Mouse (Mus musculus): ENCODE measurements around the gene Gm10722. TPM values are rescaled to one million over a fixed set of nuclear protein-coding genes. Genes with fewer than 3 reads are reported as not detected.
"Not testable (repeated sequence)": the region's sequence is repeated elsewhere in the genome, so short reads cannot be mapped to it uniquely, and the experiment has no call there.

The Gm10722 gene
- not detected for total RNA-seq (2022)

DNA sequence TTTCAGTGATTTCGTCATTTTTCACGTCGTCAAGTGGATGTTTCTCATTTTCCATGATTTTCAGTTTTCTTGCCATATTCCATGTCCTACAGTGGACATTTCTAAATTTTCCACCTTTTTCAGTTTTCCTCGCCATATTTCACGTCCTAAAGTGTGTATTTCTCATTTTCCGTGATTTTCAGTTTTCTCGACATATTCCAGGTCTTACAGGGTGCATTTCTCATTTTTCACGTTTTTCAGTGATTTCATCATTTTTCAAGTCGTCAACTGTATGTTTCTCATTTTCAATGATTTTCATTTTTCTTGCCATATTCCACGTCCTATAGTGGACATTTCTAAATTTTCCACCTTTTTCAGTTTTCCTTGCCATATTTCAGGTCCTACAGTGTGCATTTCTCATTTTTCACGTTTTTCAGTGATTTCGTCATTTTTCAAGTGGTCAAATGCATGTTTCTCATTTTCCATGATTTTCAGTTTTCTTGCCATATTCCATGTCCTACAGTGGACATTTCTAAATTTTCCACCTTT is at the start of gene Gm10722:
Gm10722 (plus strand) TSS at position 478 of the 528 bp plus-strand sequence.
- peak; percentile 16 to 31 for DNase-seq (ENCODE audit: low spot score in 2 of 2)

DNA sequence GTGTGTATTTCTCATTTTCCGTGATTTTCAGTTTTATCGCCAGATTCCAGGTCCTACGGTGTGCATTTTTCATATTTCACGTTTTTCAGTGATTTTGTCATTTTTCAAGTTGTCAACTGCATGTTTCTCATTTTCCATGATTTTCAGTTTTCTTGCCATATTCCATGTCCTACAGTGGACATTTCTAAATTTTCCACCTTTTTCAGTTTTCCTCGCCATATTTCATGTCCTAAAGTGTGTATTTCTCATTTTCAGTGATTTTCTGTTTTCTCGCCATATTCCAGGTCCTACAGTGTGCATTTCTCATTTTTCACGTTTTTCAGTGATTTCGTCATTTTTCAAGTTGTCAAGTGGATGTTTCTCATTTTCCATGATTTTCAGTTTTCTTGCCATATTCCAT is 284 bp downstream of the Gm10722 start:
- peak; percentile 55 to 71 for DNase-seq (ENCODE audit: low spot score in 2 of 2)

DNA sequence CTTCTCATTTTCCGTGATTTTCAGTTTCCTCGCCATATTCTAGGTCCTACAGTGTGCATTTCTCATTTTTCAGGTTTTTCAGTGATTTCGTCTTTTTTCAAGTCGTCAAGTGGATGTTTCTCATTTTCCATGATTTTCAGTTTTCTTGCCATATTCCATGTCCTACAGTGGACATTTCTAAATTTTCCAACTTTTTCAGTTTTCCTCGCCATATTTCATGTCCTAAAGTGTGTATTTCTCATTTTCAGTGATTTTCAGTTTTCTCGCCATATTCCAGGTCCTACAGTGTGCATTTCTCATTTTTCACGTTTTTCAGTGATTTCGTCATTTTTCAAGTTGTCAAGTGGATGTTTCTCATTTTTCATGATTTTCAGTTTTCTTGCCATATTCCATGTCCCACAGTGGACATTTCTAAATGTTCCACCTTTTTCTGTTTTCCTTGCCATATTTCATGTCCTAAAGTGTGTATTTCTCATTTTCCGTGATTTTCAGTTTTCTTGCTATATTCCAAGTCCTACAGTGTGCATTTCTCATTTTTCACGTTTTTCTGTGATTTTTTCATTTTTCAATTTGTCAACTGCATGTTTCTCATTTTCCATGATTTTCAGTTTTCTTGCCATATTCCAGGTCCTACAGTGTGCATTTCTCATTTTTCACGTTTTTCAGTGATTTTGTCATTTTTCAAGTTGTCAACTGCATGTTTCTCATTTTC is 1.4 kb downstream of the Gm10722 start:
- DNase-seq (ENCODE audit: low spot score in 2 of 2), result peak; percentile 100

DNA sequence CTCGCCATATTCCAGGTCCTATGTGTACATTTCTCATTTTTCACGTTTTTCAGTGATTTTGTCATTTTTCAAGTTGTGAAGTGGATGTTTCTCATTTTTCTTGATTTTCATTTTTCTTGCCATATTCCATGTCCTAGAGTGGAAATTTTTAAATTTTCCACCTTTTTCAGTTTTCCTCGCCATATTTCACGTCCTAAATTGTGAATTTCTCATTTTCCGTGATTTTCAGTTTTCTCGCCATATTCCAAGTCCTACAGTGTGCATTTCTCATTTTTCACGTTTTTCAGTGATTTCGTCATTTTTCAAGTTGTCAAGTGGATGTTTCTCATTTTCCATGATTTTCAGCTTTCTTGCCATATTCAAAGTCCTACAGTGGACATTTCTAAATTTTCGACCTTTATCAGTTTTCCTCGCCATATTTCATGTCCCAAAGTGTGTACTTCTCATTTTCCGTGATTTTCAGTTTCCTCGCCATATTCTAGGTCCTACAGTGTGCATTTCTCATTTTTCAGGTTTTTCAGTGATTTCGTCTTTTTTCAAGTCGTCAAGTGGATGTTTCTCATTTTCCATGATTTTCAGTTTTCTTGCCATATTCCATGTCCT is 2.2 kb downstream of the Gm10722 start, which contains the start of gene Gm11168:
Gm11168 (plus strand) TSS at position 553 of the 603 bp plus-strand sequence.
- not testable (repeated sequence) for DNase-seq (ENCODE audit: low spot score in 2 of 2)

DNA sequence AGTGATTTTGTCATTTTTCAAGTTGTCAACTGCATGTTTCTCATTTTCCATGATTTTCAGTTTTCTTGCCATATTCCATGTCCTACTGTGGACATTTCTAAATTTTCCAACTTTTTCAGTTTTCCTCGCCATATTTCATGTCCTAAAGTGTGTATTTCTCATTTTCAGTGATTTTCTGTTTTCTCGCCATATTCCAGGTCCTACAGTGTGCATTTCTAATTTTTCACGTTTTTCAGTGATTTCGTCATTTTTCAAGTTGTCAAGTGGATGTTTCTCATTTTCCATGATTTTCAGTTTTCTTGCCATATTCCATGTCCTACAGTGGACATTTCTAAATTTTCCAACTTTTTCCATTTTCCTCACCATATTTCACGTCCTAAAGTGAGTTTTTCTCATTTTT is 5.5 kb downstream of the Gm10722 start:
- not testable (repeated sequence) for DNase-seq (ENCODE audit: low spot score in 2 of 2)

DNA sequence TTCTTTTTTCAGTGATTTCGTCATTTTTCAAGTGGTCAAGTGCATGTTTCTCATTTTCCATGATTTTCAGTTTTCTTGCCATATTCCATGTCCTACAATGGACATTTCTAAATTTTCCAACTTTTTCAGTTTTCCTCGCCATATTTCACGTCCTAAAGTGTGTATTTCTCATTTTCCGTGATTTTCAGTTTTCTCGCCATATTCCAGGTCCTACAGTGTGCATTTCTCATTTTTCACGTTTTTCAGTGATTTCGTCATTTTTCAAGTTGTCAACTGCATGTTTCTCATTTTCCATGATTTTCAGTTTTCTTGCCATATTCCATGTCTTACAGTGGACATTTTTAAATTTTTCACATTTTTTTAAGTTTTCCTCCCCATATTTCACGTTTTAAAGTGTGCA is 5.9 kb downstream of the Gm10722 start:
- DNase-seq (ENCODE audit: low spot score in 2 of 2), result peak; percentile 100

DNA sequence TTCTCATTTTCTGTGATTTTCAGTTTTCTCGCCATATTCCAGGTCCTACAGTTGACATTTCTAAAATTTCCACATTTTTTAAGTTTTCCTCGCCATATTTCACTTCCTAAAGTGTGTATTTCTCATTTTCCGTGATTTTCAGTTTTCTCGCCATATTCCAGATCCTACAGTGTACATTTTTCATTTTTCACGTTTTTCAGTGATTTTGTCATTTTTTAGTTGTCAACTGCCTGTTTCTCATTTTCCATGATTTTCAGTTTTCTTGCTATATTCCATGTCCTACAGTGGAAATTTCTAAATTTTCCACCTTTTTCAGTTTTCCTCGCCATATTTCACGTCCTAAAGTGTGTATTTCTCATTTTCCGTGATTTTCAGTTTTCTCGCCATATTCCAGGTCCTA is 6.5 kb downstream of the Gm10722 start:
- not testable (repeated sequence) for DNase-seq (ENCODE audit: low spot score in 2 of 2)

DNA sequence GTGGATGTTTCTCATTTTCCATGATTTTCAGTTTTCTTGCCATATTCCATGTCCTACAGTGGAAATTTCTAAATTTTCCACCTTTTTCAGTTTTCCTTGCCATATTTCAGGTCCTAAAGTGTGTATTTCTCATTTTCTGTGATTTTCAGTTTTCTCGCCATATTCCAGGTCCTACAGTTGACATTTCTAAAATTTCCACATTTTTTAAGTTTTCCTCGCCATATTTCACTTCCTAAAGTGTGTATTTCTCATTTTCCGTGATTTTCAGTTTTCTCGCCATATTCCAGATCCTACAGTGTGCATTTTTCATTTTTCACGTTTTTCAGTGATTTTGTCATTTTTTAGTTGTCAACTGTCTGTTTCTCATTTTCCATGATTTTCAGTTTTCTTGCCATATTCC is 8.6 kb downstream of the Gm10722 start:
- not testable (repeated sequence) for DNase-seq (ENCODE audit: low spot score in 2 of 2)

DNA sequence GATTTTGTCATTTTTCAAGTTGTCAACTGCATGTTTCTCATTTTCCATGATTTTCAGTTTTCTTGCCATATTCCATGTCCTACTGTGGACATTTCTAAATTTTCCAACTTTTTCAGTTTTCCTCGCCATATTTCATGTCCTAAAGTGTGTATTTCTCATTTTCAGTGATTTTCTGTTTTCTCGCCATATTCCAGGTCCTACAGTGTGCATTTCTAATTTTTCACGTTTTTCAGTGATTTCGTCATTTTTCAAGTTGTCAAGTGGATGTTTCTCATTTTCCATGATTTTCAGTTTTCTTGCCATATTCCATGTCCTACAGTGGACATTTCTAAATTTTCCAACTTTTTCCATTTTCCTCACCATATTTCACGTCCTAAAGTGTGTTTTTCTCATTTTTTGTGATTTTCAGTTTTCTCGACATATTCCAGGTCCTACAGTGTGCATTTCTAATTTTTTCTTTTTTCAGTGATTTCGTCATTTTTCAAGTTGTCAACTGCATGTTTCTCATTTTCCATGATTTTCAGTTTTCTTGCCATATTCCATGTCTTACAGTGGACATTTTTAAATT is 11.4 kb downstream of the Gm10722 start:
- not testable (repeated sequence) for DNase-seq (ENCODE audit: low spot score in 2 of 2)

DNA sequence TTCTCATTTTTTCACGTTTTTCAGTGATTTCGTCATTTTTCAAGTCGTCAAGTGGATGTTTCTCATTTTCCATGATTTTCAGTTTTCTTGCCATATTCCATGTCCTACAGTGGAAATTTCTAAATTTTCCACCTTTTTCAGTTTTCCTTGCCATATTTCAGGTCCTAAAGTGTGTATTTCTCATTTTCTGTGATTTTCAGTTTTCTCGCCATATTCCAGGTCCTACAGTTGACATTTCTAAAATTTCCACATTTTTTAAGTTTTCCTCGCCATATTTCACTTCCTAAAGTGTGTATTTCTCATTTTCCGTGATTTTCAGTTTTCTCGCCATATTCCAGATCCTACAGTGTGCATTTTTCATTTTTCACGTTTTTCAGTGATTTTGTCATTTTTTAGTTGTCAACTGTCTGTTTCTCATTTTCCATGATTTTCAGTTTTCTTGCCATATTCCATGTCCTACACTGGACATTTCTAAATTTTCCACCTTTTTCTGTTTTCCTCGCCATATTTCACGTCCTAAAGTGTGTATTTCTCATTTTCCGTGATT is 12.1 kb downstream of the Gm10722 start, which contains the start of gene Gm10721:
Gm10721 (plus strand) TSS at position 408 of the 547 bp plus-strand sequence.
- not testable (repeated sequence) for DNase-seq (ENCODE audit: low spot score in 2 of 2)

DNA sequence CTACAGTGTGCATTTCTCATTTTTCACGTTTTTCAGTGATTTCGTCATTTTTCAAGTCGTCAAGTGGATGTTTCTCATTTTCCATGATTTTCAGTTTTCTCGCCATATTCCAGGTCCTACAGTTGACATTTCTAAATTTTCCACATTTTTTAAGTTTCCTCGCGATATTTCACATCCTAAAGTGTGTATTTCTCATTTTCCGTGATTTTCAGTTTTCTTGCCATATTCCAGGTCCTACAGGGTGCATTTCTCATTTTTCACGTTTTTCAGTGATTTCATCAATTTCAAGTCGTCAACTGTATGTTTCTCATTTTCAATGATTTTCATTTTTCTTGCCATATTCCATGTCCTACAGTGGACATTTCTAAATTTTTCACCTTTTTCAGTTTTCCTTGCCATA is 14.6 kb downstream of the Gm10722 start, which contains the start of gene Gm10720:
Gm10720 (plus strand) TSS at position 301 of the 400 bp plus-strand sequence.
- not testable (repeated sequence) for DNase-seq (ENCODE audit: low spot score in 2 of 2)

DNA sequence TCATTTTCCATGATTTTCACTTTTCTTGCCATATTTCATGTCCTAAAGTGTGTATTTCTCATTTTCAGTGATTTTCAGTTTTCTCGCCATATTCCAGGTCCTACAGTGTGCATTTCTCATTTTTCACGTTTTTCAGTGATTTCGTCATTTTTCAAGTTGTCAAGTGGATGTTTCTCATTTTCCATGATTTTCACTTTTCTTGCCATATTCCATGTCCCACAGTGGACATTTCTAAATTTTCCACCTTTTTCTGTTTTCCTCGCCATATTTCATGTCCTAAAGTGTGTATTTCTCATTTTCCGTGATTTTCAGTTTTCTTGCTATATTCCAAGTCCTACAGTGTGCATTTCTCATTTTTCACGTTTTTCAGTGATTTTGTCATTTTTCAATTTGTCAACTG is 15.2 kb downstream of the Gm10722 start:
- DNase-seq (ENCODE audit: low spot score in 2 of 2), result peak in 1 of 2 experiments; percentile 26

DNA sequence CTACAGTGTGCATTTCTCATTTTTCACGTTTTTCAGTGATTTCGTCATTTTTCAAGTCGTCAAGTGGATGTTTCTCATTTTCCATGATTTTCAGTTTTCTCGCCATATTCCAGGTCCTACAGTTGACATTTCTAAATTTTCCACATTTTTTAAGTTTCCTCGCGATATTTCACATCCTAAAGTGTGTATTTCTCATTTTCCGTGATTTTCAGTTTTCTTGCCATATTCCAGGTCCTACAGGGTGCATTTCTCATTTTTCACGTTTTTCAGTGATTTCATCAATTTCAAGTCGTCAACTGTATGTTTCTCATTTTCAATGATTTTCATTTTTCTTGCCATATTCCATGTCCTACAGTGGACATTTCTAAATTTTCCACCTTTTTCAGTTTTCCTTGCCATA is 16.4 kb downstream of the Gm10722 start, which contains the start of gene Gm10719:
Gm10719 (plus strand) TSS at position 301 of the 400 bp plus-strand sequence.
- DNase-seq (ENCODE audit: low spot score in 2 of 2), result not testable (repeated sequence)

DNA sequence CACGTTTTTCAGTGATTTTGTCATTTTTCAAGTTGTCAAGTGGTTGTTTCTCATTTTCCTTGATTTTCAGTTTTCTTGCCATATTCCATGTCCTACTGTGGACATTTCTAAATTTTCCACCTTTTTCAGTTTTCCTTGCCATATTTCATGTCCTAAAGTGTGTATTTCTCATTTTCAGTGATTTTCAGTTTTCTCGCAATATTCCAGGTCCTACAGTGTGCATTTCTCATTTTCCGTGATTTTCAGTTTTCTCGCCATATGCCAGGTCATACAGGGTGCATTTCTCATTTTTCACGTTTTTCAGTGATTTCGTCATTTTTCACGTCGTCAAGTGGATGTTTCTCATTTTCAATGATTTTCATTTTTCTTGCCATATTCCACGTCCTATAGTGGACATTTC is 18.2 kb downstream of the Gm10722 start:
- peak; percentile 28 to 84 for DNase-seq (ENCODE audit: low spot score in 2 of 2)

DNA sequence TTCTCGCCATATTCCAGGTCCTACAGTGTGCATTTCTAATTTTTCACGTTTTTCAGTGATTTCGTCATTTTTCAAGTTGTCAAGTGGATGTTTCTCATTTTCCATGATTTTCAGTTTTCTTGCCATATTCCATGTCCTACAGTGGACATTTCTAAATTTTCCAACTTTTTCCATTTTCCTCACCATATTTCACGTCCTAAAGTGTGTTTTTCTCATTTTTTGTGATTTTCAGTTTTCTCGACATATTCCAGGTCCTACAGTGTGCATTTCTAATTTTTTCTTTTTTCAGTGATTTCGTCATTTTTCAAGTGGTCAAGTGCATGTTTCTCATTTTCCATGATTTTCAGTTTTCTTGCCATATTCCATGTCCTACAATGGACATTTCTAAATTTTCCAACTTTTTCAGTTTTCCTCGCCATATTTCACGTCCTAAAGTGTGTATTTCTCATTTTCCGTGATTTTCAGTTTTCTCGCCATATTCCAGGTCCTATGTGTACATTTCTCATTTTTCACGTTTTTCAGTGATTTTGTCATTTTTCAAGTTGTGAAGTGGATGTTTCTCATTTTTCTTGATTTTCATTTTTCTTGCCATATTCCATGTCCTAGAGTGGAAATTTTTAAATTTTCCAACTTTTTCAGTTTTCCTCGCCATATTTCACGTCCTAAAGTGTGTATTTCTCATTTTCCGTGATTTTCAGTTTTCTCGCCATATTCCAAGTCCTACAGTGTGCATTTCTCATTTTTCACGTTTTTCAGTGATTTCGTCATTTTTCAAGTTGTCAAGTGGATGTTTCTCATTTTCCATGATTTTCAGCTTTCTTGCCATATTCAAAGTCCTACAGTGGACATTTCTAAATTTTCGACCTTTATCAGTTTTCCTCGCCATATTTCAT is 19.4 kb downstream of the Gm10722 start:
- peak; percentile 88 to 90 for DNase-seq (ENCODE audit: low spot score in 2 of 2)

DNA sequence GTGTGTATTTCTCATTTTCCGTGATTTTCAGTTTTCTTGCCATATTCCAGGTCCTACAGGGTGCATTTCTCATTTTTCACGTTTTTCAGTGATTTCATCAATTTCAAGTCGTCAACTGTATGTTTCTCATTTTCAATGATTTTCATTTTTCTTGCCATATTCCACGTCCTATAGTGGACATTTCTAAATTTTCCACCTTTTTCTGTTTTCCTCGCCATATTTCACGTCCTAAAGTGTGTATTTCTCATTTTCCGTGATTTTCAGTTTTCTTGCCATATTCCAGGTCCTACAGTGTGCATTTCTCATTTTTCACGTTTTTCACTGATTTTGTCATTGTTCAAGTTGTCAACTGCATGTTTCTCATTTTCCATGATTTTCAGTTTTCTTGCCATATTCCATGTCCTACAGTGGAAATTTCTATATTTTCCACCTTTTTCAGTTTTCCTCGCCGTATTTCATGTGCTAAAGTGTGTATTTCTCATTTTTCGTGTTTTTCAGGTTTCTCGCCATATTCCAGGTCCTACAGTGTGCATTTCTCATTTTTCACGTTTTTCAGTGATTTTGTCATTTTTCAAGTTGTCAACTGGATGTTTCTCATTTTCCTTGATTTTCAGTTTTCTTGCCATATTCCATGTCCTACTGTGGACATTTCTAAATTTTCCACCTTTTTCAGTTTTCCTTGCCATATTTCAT is 21.7 kb downstream of the Gm10722 start:
- peak; percentile 81 to 91 for DNase-seq (ENCODE audit: low spot score in 2 of 2)

DNA sequence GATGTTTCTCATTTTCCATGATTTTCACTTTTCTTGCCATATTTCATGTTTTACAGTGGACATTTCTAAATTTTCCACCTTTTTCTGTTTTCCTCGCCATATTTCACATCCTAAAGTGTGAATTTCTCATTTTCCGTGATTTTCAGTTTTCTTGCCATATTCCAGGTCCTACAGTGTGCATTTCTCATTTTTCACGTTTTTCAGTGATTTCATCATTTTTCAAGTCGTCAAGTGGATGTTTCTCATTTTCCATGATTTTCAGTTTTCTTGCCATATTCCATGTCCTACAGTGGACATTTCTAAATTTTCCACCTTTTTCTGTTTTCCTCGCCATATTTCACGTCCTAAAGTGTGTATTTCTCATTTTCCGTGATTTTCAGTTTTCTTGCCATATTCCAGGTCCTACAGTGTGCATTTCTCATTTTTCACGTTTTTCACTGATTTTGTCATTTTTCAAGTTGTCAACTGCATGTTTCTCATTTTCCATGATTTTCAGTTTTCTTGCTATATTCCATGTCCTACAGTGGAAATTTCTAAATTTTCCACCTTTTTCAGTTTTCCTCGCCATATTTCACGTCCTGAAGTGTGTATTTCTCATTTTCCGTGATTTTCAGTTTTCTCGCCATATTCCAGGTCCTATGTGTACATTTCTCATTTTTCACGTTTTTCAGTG is 22.7 kb downstream of the Gm10722 start, which contains the start of gene Gm10718:
Gm10718 (plus strand) TSS at position 236 of the 673 bp plus-strand sequence.
- DNase-seq (ENCODE audit: low spot score in 2 of 2), result peak; percentile 57 to 67

DNA sequence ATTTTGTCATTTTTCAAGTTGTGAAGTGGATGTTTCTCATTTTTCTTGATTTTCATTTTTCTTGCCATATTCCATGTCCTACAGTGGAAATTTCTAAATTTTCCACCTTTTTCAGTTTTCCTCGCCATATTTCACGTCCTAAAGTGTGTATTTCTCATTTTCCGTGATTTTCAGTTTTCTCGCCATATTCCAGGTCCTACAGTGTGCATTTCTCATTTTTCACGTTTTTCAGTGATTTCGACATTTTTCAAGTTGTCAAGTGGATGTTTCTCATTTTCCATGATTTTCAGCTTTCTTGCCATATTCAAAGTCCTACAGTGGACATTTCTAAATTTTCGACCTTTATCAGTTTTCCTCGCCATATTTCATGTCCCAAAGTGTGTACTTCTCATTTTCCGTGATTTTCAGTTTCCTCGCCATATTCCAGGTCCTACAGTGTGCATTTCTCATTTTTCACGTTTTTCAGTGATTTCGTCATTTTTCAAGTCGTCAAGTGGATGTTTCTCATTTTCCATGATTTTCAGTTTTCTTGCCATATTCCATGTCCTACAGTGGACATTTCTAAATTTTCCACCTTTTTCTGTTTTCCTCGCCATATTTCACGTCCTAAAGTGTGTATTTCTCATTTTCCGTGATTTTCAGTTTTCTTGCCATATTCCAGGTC is 23.4 kb downstream of the Gm10722 start:
- peak; percentile 100 for DNase-seq (ENCODE audit: low spot score in 2 of 2)
